Mouse (Mus musculus): ENCODE data around the gene Pgap3.

DNA sequence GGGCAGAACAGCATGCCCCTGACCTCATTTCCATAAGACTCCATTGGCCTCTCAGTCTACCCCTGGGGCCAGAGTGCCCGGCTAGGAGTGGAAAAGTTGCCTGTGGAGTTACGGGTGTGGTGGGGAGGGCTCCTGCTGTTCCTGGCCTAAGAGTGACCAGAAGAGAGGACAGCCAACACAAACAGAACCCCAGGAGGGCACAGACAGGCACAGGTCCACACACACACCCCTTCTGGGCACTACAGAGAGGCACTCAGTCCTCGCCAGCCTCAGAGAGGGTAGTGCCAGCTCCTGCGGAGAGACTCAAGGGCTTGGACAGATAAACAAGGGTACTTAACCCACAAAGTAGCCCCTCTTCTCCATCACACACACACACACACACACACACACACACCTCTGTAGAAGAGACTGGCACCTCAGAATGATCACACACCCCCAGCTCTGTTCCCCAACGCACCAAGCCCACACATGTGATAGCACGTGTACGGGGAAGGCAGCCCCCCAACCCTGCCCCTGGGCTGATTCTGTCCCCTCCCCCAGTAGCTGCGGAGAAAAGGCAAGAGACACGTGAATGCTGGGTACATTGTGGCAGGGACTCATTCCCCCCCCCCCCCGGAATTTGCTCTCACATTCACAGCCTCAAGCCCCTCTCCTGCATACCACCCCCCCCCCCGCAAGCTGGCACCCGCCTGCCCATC, 52.8 kb downstream of the Pgap3 start:
- TF ChIP-seq GATA1 (IDR thresholded peaks at IDR 0.05; ENCODE audit: borderline replicate concordance, low read length), result no peak
- no peak for TF ChIP-seq FLI1 (IDR thresholded peaks at IDR 0.05; ENCODE audit: low read length)
